In genomic region chr1:61154216-61154615, GRCm38 (mm10) we compare ENCODE assay signal across 26 mouse cellular contexts.
DNase-seq lines count a peak whose midpoint lies in the region; ATAC-seq lines count a peak whose summit lies in the region.
"Had no signal": no experiment of that assay in that cellular context is flagged by ENCODE, and none has a peak within 500 bp of the region (broad histone marks: within the 10 kb centered on the region; RNA-seq: fewer than 3 reads in every experiment).

No protein-coding gene starts in this region.

- H3K36me3 ChIP-seq in heart, embryonic 10.5 days: no peaks in the 10 kb centered on the region
- H3K36me3 ChIP-seq: embryonic facial prominence, embryonic 10.5 days; embryonic facial prominence, embryonic 12.5 days; forebrain, embryonic 15.5 days; G1E had no signal

- intact Hi-C loops in left cerebral cortex, postnatal 4 days (cut with DNase I): no loop called here

- H3K27me3 ChIP-seq in heart, embryonic 10.5 days (ENCODE audit: insufficient read depth, poor library complexity, severe bottlenecking): no peaks in the 10 kb centered on the region
- H3K27me3 ChIP-seq: CH12.LX; embryonic facial prominence, embryonic 12.5 days; forebrain, embryonic 13.5 days; forebrain, embryonic 15.5 days had no signal

- WGBS in heart, embryonic 10.5 days: 91% methylated on average over 3 of the region's 3 CpGs

- no peak overlapping the region for H3K4me3 ChIP-seq in heart, embryonic 10.5 days
- H3K4me3 ChIP-seq: embryonic facial prominence, embryonic 10.5 days; embryonic facial prominence, embryonic 12.5 days; forebrain, embryonic 13.5 days; forebrain, embryonic 15.5 days had no signal

- no peak for DNase-seq in frontal cortex, postnatal 25 days (ENCODE audit: low spot score in 2 of 2)
- DNase-seq in heart, adult 11 months: peak; percentile 4
- no peak for DNase-seq in heart, embryonic 10.5 days (ENCODE audit: low spot score)
- peak; percentile 24 to 59 for DNase-seq in left cerebral cortex, adult 9 months (ENCODE audit: low spot score in 2 of 2)
- DNase-seq in left cerebral cortex, postnatal 4 days: no peak
- DNase-seq in brain, adult 2 months (ENCODE audit: low read depth, low spot score): peak; percentile 64
- no peak for DNase-seq in kidney, adult 11 months
- DNase-seq: adrenal gland, adult 8-10 months; adrenal gland, postnatal 14 days; adrenal gland, postnatal 36 days; B cell, adult 2 months; cerebellum, adult 11 months; cerebellum, adult 18-20 months; cerebellum, adult 8-10 months; cerebellum, adult 9-11 months; cerebellum, postnatal 25 days had no signal

- peak; percentile 86 for ATAC-seq in frontal cortex, adult (ENCODE audit: low TSS enrichment)
- ATAC-seq: activated CD4-positive, CD25-positive, alpha-beta regulatory T cell, adult 4 months; CD4-positive, CD25-positive, alpha-beta regulatory T cell, adult 4 months; forebrain, embryonic 13.5 days; forebrain, embryonic 15.5 days; Patski had no signal

- no peaks in the 10 kb centered on the region for H3K9me3 ChIP-seq in heart, embryonic 10.5 days
- H3K9me3 ChIP-seq: embryonic facial prominence, embryonic 10.5 days; embryonic facial prominence, embryonic 12.5 days; forebrain, embryonic 13.5 days; forebrain, embryonic 15.5 days; G1E had no signal

- 0 out of 2 replicates have a peak, but pooled peaks cover 2% of the 10 kb centered on the region for H3K4me1 ChIP-seq in heart, embryonic 10.5 days
- H3K4me1 ChIP-seq: embryonic facial prominence, embryonic 12.5 days; forebrain, embryonic 13.5 days; forebrain, embryonic 15.5 days had no signal

- no peak overlapping the region for H3K27ac ChIP-seq in heart, embryonic 10.5 days
- H3K27ac ChIP-seq: embryonic facial prominence, embryonic 10.5 days; embryonic facial prominence, embryonic 12.5 days; forebrain, embryonic 13.5 days; forebrain, embryonic 15.5 days had no signal

Comparison
In these comparisons a context has a peak if more than half of its experiments do, and no peak if none do; other contexts are left out.
1. DNase-seq: peak in heart, adult 11 months (single experiment), left cerebral cortex, adult 9 months (2 of 2) and brain, adult 2 months (single experiment); none in frontal cortex, postnatal 25 days (0 of 2), heart, embryonic 10.5 days (single experiment), left cerebral cortex, postnatal 4 days (single experiment) and kidney, adult 11 months (single experiment).